ENCODE assay signal across 8 mouse cellular contexts in genomic region chr11:74831606-74832451, GRCm38 (mm10). TPM values are rescaled to one million over a fixed set of nuclear protein-coding genes. Genes with fewer than 3 reads are reported as not detected.
DNase-seq lines count a peak whose midpoint lies in the region; ATAC-seq lines count a peak whose summit lies in the region.

No protein-coding gene starts in this region.

- H3K36me3 ChIP-seq in hindbrain, embryonic 13.5 days, result peaks cover 6% of the 10 kb centered on the region; the same call in 1 of the 2 replicates

- DNase-seq in NIH3T3 (ENCODE audit: low read depth), result peak; percentile 100
- DNase-seq in cerebellum, postnatal 10 days, result peak; percentile 100
- DNase-seq in frontal cortex, postnatal 14 days (ENCODE audit: low spot score in 2 of 2), result peak; percentile 96 to 97
- peak; percentile 93 to 99 for DNase-seq in layer of hippocampus, postnatal 25 days (ENCODE audit: extremely low spot score in 1 of 2, low spot score in 1 of 2)
- peak; percentile 99 for DNase-seq in lung, postnatal 25 days (ENCODE audit: low spot score)
- peak; percentile 98 for DNase-seq in retina, embryonic 14.5 days (ENCODE audit: low spot score)
- DNase-seq in thymus, postnatal 4 days, result peak; percentile 98

- peak; percentile 66 for ATAC-seq in hindbrain, embryonic 13.5 days (ENCODE audit: low FRiP score)

- H3K27ac ChIP-seq in hindbrain, embryonic 13.5 days, result peak overlapping the region; percentile 97

- H3K4me1 ChIP-seq in hindbrain, embryonic 13.5 days (replicated peaks), result peaks cover 55% of the 10 kb centered on the region

- under 1% methylated on average over 60 of the region's 61 CpGs for WGBS in hindbrain, embryonic 13.5 days

- H3K27me3 ChIP-seq in hindbrain, embryonic 13.5 days, result no peaks in the 10 kb centered on the region

- H3K9me3 ChIP-seq in hindbrain, embryonic 13.5 days, result no peaks in the 10 kb centered on the region

- peak overlapping the region; percentile 98 for H3K9ac ChIP-seq in hindbrain, embryonic 13.5 days

- H3K4me2 ChIP-seq in hindbrain, embryonic 13.5 days, result peak overlapping the region; percentile 80

- peak overlapping the region; percentile 96 for H3K4me3 ChIP-seq in hindbrain, embryonic 13.5 days

RNA-seq across cellular contexts. Expression of gene Mnt, which starts 1.1 kb away (rescaled TPM):
- polyA plus RNA-seq in hindbrain, embryonic 13.5 days (2015; fragmentation: Nextera tagmentation; extraction: Ambion mirVana), result 9.0 and 9.1 TPM in 2 replicates
- total RNA-seq in layer of hippocampus, postnatal 25 days (2021), result 10 to 100 TPM; 28.9 to 34.4 TPM

Comparison
In these comparisons a context has a peak if more than half of its experiments do, and no peak if none do; other contexts are left out.
1. Peak in every context shown above with its lines: DNase-seq, ATAC-seq, H3K4me3 ChIP-seq and H3K27ac ChIP-seq.